Mouse (Mus musculus) embryo, embryonic 11.5 days (tissue): ENCODE data around the gene Nup54.

Source experiments
- DNase-seq: peaks from one replicate; pipeline ENCODE4 v3.0.0-alpha.2; 2012; ENCODE audit warnings: low read depth, low spot score

Gene Nup54

DNA sequence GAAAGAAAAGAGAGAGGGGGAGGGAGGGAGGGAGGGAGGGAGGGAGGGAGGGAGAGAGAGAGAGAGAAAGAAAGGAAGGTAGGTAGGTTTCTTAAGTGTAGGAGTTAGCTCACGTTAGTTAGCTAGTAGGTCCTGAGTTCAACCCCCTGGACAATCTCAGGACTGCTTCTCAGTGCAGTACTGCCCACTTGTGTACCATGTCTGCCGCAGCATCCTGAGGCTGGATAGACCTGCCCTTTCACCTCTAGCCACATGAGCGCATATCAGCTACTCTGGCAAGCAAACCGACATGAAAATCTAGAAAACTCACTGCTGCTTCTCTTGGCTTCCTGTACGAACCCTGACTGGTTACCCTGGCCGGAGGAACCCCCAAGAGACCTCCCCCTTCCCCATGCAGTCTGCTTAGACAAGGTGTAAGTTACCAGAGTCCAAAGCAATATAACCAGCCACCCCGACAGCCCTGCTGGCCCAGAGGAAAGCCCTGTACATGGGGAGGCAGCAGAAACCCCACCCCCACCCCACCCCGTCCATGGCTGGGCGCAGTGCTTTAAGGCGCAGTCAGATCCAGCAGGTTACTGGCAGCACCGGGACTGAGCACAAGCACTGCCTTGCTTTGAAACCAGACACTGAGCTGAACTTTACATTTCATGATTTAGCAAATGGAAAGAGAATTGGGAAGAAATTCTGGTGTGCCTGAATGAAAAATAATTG is 21.6 kb downstream of the Nup54 start:
- no peak for DNase-seq

DNA sequence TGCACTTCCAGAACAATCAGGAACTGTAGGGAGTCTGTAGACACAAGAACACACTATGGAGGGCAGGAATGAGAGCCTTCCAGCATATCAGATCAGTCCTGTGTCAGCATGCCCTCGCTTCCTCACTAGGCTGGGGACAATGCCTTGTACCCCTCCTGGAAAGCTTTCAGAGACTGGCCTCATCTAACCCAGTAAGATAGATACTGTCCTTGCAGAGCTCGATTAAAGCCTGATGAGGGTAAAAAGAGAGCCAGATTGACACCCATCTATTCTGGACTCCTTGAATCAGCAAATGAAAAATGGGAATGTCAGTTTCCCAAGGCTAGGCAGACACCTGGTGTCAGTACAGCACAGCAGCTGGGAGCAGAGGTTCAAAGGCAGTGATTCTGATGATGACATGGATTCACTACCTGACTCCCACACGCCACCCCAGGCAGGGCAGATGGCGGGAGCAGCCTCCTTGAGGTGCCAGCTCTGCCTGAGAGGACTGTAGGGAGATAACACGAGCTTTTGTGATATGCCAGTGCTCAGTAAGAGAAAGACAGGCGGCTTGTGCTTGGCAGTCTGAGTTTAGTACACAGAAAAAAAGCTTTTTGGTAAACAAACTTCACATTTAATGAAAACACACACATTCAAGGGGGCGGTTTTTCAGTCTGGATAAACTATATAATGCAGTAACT is 23.4 kb downstream of the Nup54 start:
- no peak for DNase-seq

DNA sequence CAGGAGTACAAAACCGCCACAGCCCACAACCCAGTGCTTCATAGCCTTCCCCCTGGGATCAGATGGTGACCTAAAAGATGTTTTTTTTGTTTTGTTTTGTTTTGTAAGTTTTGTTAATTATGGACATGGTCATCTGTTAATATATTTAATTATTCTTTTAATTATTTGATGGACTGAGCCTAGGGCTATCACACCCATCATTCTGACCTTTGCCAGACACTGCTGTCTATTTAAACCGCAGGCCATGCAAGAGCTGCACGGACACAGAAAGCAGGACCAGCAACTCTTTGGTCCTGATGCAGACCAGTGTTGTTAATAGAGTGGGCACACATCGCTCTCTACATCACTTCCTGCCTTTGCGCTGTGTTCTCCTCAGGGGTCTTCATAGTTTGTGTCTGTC is 24.5 kb downstream of the Nup54 start:
- DNase-seq = no peak

DNA sequence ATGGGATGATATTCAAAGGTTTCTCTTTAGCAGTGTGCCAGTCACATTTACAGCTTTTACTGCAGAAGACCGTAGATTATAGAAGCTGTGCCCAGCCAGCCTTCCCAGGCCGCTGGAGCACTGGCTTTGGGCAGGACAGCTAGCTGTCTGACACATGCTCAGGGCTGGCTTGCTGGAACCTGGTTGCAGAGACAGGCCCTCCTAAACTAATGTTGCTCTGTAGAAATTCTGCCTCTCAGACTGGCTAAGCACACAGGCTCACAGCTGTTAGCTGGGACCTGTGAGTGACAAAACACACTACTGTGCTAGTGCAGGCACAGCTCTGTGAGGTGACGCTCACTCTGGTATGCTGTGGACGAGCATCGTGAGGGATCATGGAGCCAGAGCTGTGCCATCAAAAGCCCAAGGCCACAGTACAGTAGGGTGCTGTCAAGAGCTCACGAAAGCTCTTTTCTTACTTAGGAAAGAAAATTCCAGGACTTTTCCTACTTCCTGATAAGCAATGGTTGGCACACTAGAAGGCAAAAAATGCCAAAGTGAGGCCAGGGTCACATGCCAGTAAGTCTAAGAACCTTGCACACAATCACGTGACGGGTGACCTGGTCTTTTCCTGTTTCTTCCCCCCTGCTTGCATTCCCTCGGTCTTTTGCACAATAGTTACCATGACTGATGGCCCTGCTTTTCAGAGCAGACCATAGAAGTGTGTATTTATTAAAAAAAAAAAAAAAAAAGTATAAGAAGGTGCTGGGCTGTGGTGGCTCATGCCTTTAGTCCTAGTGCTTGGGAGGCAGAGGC is 25.5 kb downstream of the Nup54 start:
- no peak for DNase-seq

DNA sequence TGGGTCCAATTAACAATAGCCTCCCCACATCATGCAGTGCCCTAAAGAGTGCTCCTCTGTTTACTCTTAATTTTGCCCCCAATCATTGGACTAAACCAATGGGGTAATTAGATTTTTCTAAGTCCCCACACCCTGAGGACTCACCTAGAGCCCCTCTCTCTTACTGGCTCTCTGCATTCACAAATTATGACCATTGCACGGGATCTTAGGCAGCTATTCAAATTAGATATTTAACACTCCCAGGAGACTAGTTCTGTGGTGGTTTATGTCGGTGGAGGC is 30.7 kb downstream of the Nup54 start:
- no peak for DNase-seq

DNA sequence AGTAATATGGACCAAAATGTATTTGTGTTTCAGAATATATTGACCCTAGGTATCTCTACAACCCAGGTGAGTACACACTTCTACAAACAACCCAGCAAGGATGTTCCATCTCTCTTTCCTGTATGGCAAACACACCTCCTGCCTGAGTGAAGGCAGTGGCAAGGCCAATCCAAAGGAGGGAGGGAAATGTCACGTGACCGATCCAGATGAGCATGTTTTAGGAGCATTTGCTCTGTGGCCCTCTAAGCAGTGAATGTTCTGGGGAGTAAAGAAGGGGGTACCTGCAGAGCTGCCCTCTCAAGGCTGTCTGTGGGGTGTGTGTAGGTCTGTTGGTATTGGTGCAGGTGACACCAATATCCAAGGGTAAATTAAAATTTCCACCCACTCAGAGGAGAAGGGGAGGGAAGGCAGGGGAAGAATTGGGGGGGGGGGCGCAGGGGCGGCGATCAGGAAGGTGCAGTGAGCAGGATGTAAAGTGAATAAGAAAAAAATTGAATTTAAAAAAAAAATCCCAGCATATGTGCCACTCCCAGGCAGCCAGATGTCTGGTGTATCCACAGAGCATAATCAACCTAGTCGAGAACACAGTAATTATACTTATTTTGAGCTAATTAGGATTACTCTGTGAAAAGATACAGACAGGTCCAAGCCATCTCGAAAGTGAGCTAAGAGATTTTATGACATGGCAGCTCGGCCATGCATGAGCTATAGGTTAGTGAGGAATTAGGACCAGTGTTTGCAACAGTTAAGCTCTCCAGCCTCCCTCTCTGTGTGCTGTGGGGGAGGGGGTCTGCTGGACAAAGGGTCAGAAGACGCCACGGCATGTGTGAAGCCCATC is 31.2 kb downstream of the Nup54 start:
- DNase-seq = no peak

DNA sequence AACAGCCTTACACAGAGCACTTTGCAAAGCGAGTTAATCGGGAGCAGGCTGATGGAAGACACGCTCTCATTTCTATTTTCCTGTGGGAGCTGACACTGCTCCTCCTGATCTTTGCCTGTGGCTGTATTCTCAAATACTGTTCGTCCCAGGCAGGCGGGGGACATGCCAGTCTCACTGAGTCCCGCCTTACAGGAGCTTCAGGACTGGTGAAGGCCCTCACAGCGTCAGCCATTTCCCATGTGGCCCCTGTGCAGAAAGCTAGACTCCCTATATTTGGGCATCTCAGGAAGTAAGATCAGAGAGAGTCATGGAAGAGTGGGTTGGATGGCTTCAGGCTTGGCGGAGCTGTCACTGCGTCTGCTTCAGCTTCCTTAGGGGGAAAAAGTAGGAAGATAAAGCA is 32.2 kb downstream of the Nup54 start:
- no peak for DNase-seq

DNA sequence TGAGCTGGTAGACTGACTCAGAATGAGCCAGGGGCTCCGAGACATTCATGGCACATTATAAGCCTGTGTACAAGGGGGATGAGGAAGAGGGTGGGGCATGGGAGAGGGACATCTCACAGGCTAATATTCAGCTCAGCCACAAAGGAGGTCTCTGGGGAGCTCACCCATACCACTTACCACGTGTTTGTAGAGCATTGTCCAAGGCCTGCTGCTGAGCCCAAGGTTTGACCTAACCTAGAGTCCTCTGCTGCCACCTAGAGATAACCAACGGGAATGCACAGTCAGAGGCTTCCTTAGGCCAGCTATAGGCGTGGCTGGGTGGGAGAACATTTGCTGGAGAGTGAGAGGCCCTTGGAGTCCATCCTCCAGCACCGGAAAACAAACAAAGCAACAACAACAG is 36.9 kb downstream of the Nup54 start:
- DNase-seq = peak; percentile 73

DNA sequence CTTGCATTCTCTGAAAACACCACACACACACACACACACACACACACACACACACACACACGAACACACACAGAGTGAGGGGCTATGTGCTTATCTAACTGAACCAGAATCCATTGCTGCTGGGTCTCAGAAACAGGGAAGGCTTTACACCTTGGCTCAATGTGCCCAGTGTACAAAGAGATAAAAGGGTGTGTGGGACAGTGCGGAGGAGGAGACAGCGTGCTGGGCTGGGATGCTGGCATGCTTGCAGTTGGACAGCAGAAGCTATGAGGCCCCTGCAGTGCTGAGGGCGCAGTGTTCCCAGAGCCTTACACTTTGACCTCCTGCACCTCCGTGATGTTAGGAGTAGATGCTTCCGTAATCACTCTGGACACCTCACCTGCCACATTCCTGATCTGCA is 38.5 kb downstream of the Nup54 start:
- DNase-seq = no peak

DNA sequence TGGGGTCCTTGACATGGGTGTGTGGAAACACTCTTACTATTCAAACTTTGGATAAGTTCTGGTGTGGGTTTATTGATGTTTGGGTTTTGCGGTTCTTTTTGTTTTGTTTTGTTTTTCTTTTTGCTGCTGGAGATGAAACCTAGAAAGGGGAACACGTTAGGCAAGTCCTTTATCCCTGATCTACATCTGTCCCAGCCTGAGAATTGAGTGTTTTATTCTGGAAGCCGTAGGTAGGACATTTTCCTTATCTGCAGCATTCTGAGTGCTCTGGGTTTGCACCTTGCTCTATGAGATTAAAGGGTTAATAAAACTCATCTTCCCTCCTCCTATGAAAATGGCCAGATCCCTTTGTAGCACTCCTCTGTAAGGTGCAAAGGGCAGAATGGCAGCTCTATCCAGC is 39.3 kb downstream of the Nup54 start:
- DNase-seq = no peak

DNA sequence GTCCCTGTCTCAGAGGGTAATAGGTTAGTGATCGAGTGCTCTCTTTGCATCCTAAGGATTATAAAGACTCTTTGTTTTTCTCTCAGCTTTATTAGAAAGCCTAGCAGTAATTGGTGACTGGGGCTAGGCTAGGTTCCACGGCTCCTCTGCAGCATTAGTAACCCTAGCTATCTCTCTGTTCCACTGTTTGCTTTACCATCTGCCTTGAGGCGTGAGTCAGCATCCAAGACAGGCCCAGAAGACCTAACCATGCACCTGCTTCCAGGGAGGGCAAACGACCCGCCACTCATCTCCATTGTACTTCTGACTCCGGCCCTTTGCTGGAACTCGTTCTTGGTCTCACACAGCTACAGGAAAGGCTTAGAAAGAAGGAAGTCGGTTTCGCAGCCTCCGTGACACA is 41.2 kb downstream of the Nup54 start:
- DNase-seq = no peak

DNA sequence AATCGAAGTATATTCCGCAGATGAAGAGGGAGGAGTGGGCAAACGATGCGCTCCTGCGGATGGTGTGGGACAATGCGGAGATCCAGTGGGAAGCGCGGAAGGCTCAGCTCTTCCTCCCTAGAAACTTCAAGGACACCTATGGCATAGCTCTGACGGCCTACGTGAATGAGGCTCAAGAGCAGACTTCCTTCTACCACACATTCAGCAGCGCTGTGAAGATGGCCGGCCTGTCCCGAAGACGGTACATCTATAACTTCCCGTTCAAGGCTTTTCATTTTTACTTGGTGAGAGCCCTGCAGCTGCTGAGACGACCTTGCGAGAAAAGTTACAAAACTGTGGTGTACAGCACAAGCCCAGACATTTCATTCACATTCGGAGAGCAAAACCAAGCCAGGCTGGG is 42.5 kb downstream of the Nup54 start:
- DNase-seq = no peak

DNA sequence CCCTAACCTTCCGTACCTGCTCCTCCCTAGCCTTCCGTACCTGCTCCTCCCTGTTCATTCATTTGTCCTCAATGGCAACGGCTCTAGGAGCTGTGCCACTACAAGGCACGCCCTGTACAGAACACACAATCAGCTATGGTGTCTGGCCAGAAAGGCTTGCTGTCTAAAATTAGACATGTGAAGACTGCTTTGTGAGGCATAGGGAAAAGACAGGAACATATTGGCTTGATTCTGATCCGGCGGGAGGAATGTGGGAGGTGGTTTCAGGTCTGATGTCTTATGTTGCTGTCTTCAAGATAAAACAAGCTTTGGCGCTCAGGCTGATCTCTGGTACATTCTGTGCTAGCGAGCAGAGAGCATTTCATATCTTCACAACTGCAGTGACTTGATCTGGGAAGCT is 44.4 kb downstream of the Nup54 start:
- DNase-seq = no peak

DNA sequence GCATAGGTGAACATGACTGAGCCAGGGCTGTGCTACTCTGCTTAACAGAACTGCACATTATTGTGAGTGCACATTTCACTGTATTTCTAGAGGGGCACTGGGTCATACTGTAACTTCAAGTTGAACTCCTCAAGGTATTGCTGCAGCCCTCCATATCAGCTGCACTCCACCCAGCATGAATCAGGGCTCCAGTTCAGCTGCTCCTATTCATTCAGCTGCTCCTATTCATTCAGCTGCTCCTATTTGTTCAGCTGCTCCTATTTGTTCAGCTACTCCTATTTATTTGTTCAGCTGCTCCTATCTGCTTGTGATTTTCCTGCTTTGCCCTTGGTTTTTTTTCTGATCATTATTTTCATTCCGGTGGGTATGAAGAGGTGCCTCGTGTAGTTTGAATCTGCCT is 45.0 kb downstream of the Nup54 start:
- no peak for DNase-seq

DNA sequence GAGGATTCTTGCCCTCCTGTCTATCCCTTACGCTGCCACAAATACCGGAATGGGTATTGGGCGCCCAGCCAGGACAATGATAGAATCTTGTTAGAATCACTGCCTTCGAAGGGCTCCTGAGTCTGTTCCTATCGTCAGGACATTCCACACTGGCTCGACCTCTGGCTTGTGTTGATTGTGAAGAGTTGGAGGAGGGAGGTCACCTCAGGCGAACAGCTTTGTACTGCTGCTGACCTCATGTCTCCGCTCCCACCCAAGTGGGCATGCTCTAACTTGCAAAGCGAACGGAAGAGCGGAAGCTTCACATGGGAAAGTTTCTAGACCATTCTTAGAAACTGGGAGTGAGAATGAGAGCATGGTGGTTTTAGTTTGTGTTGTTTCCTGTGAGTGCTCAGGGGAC is 47.6 kb downstream of the Nup54 start:
- DNase-seq = no peak

DNA sequence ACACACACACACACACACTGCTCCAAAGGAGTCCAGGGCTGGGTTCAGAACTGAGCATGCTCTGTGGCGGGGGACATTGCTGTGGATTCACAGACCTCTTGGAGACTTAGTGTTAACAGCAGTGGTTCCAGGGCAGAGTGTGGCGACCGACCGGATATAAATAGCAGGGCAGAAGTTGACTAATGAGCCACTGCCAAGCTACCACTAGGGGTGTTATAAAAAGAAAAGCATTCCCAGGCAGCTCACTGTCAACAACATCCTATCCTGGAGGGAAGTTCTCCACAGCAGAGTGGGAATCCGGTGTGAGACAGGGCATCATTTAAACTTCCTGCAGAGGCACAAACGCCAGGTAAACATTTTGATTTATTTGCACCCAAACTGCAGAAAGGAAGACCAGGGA is 48.4 kb downstream of the Nup54 start:
- DNase-seq = no peak

DNA sequence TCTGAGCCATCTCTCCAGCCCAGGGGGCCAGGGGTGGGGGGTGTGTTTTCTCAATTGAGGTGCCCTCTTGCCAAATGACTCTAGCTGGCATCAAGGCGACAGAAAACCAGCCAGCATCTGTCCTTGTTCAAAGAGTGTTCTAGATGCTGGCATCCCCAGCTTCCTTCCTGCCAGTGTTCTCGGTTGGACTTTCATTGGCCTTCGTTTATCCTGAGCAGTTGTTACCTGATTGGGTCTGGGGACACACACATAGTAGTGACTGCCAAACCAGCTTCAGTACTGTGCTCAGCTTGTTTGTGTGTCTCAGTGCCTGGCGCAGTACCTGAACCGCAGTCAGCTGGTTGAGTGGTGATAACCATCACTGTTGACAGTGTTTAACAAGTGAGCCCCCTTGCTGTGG is 48.9 kb downstream of the Nup54 start:
- no peak for DNase-seq

DNA sequence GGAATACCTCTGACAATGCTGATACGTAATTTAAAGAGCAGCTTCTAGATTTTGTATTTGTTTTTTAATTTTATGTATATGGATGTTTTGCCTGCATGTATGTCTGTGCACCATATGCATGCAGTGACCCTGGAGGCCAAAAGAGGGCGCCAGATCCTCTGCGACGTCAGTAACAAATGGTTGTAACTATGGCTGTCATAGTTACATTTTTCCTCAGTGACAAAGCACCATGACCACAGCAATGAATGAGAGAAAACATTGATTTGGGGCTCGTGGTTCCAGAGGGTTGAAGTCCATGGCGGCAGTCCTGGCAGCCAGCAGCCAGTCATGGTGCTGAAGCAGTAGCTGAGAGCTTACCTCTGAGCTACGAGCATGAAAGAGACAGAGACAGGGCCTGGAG is 50.2 kb downstream of the Nup54 start:
- DNase-seq = no peak

DNA sequence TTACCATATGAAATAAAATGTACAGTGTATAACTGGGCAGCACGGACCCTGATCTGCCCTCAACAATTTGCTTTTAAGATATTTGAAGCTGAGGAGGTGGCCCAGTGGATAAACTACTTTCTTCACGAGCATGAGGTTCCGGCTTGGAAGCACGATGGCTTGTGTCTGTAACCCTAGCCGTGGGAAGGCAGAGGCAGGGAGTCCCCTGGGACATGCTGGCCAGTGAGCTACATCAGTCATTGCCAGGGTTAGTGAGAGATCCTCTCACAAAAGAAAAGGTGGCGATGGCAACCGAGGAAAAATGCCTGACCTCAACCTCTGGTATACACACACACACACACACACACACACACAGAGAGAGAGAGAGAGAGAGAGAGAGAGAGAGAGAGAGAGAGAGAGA is 51.3 kb downstream of the Nup54 start:
- no peak for DNase-seq

DNA sequence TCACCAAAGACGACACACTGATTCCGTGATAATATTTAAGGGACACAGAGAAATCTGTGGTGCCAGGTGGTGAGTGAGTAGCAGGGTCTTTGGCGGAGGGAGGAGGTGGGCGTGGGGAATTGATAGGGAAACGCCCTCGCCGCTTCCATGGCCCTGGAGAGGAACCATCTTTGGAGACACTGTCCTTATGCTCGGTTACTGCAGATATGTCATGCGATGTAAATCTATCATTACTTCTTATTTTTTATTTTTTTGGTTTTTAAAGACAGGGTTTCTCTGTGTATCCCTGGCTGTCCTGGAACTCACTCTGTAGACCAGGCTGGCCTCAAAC is 52.7 kb downstream of the Nup54 start:
- DNase-seq = no peak

DNA sequence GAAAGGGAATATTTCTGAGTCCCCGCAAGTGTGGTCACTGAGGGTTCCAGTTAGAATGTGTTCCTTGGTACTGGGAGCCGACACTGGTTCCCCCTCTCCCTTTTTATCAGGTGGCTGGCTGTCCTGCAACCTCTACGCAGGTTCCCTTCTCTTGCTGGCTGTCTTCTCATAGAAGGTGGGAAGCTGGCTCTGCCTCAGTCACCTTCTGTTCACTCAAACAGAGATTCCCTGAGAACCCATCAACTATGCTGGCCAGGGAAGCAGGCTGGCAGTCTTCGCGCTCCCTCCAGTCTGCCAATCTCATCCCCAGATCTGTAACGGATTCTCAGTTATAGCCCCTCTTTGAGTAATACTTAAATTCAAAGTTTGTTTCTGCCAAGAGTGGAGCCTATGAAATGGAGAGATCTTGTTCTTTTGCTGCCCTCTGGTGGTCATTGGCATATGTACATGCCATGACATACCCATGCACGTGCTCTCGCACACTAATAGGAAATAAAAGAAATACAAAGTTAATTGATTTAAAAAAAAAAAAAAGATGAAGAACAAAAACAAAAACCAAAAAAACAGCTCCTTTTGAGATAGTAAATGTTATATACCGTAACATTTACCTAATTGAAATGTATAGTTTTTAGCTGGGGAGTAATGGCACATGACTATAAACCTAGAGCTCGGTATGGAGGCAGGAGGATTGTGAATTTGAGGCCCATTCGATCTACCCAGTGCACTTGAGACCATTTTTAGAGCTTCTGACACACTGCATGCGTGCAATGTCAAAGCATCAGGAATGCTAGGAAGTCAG is 53.3 kb downstream of the Nup54 start:
- DNase-seq = peak; percentile 76
